In the genomic region with DNA sequence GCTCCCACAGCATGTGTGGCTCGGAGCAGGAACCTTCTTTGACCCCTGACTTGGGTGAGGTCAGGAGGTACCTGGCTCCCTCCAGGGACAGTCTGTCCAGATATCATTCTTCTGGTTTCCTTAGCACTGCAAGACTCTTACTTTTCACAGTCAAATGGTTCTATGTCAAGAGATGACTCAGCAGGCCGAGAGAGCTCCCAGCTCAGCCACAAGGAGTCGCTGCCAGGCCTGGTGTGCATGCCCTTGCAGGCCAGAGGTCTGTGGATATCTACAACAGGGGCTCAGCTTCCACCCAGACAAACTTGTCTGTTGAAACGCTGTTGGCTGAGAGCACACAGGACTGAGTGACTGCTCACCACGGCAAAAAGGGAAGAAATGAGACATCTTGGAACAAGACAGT, we compare ENCODE assay signal across 9 mouse cellular contexts. TPM values are rescaled to one million over a fixed set of nuclear protein-coding genes. Genes with fewer than 3 reads are reported as not detected.
DNase-seq lines count a peak whose midpoint lies in the region; ATAC-seq lines count a peak whose summit lies in the region.
"Had no signal": no experiment of that assay in that cellular context is flagged by ENCODE, and none has a peak within 500 bp of the region (broad histone marks: within the 10 kb centered on the region; RNA-seq: fewer than 3 reads in every experiment).

No protein-coding gene starts in this region.

- H3K27ac ChIP-seq in forebrain, embryonic 11.5 days (ENCODE audit: low read depth, low read length) = no peak overlapping the region
- no peak overlapping the region for H3K27ac ChIP-seq in forebrain, embryonic 15.5 days (replicated peaks)

- ATAC-seq in forebrain, embryonic 11.5 days (replicated peaks; ENCODE audit: low FRiP score) = no peak
- no peak for ATAC-seq in forebrain, embryonic 15.5 days (replicated peaks)

- DNase-seq in forebrain, embryonic 11.5 days (ENCODE audit: low spot score) = peak; percentile 58
- DNase-seq in urinary bladder, adult 18-20 months (ENCODE audit: low spot score in 2 of 2) = peak; percentile 52 to 58
- no peak for DNase-seq in urinary bladder, postnatal 10 days (ENCODE audit: low spot score)
- peak; percentile 65 for DNase-seq in gastrocnemius, postnatal 10 days
- DNase-seq in lung, postnatal 10 days = peak; percentile 89
- DNase-seq in thymus, postnatal 36 days = peak; percentile 61 to 72
- DNase-seq in cerebellum, adult 18-20 months = no peak

- no peaks in the 10 kb centered on the region for H3K9me3 ChIP-seq in forebrain, embryonic 11.5 days (ENCODE audit: control insufficient read depth, low read length)
- no peaks in the 10 kb centered on the region for H3K9me3 ChIP-seq in forebrain, embryonic 15.5 days

- no peak overlapping the region for H3K4me3 ChIP-seq in forebrain, embryonic 11.5 days (ENCODE audit: low read depth, low read length)
- no peak overlapping the region for H3K4me3 ChIP-seq in forebrain, embryonic 15.5 days

- H3K27me3 ChIP-seq in forebrain, embryonic 11.5 days (ENCODE audit: control insufficient read depth, insufficient read depth, low read length) = no peaks in the 10 kb centered on the region
- H3K27me3 ChIP-seq in forebrain, embryonic 15.5 days = no peaks in the 10 kb centered on the region

- no peaks in the 10 kb centered on the region for H3K36me3 ChIP-seq in forebrain, embryonic 11.5 days (ENCODE audit: control insufficient read depth, insufficient read depth, low read length)
- no peaks in the 10 kb centered on the region for H3K36me3 ChIP-seq in forebrain, embryonic 15.5 days

- no peak overlapping the region for H3K4me2 ChIP-seq in forebrain, embryonic 11.5 days (ENCODE audit: low read depth, low read length, severe bottlenecking)
- no peak overlapping the region for H3K4me2 ChIP-seq in forebrain, embryonic 15.5 days (replicated peaks)

- WGBS in forebrain, embryonic 11.5 days = 57% methylated on average over 5 of the region's 5 CpGs
- WGBS in forebrain, embryonic 15.5 days = 53% methylated on average over 5 of the region's 5 CpGs

- H3K4me1 ChIP-seq in forebrain, embryonic 11.5 days (replicated peaks; ENCODE audit: control insufficient read depth, insufficient read depth, low read length) = no peaks in the 10 kb centered on the region
- no peaks in the 10 kb centered on the region for H3K4me1 ChIP-seq in forebrain, embryonic 15.5 days

- H3K9ac ChIP-seq in forebrain, embryonic 11.5 days (ENCODE audit: low read length) = no peak overlapping the region
- H3K9ac ChIP-seq in forebrain, embryonic 15.5 days (replicated peaks) = no peak overlapping the region

RNA-seq across cellular contexts. Expression of a gene that starts 20.9 kb away (rescaled TPM):
- 9.5 and 9.6 TPM in 2 replicates for polyA plus RNA-seq in forebrain, embryonic 11.5 days (2014; fragmentation: Nextera tagmentation; extraction: Ambion mirVana)
- polyA plus RNA-seq in forebrain, embryonic 15.5 days (2015; fragmentation: Nextera tagmentation; extraction: Ambion mirVana) = 3.4 and 4.2 TPM in 2 replicates
- 1 to 10 TPM; 2.0 to 4.6 TPM for total RNA-seq in gastrocnemius, postnatal 10 days (2021)

RNA-seq across cellular contexts. Expression of a gene that starts 30.1 kb away (rescaled TPM):
- polyA plus RNA-seq in forebrain, embryonic 11.5 days (2014; fragmentation: Nextera tagmentation; extraction: Ambion mirVana) = 855 and 927 TPM in 2 replicates
- polyA plus RNA-seq in forebrain, embryonic 15.5 days (2015; fragmentation: Nextera tagmentation; extraction: Ambion mirVana) = 1,081 and 1,145 TPM in 2 replicates
- 100 to 1,000 TPM; 254 to 257 TPM for total RNA-seq in gastrocnemius, postnatal 10 days (2021)

RNA-seq across cellular contexts. Expression of a gene that starts 48.1 kb away (rescaled TPM):
- not detected in 2 replicates for polyA plus RNA-seq in forebrain, embryonic 11.5 days (2014; fragmentation: Nextera tagmentation; extraction: Ambion mirVana)
- polyA plus RNA-seq in forebrain, embryonic 15.5 days (2015; fragmentation: Nextera tagmentation; extraction: Ambion mirVana) = not detected in 2 replicates
- not detected for total RNA-seq in gastrocnemius, postnatal 10 days (2021)
- polyA plus RNA-seq: intestine, embryonic 14.5 days had no signal

Comparison
In these comparisons a context has a peak if more than half of its experiments do, and no peak if none do; other contexts are left out.
1. DNase-seq: peak in forebrain, embryonic 11.5 days (single experiment), urinary bladder, adult 18-20 months (2 of 2), gastrocnemius, postnatal 10 days (single experiment), lung, postnatal 10 days (single experiment) and thymus, postnatal 36 days (2 of 2); none in urinary bladder, postnatal 10 days (single experiment) and cerebellum, adult 18-20 months (0 of 2).